Mouse (Mus musculus) kidney, embryonic 14.5 days (tissue): ENCODE measurements around the gene Spata22. TPM values are rescaled to one million over a fixed set of nuclear protein-coding genes. Genes with fewer than 3 reads are reported as not detected.
"Not testable (repeated sequence)": the region's sequence is repeated elsewhere in the genome, so short reads cannot be mapped to it uniquely, and the experiment has no call there.

ENCODE experiments used
- ATAC-seq: fragments of 200-750 bp; cut with Nextera tagmentation; 2 replicates; pipeline ENCODE4 v1.8.0; 2017; ENCODE audit warnings: moderate number of reproducible peaks, mild to moderate bottlenecking, moderate TSS enrichment, moderate library complexity; ENCODE audit not compliant: low FRiP score, low TSS enrichment
- H3K27ac ChIP-seq: fragments of 300-500 bp; sonication (generic); 2 replicates; pipeline ENCODE4 v1.5.1; 2014; ENCODE audit warnings: low read depth, mild to moderate bottlenecking, low read length, moderate library complexity, mixed read lengths
- H3K27me3 ChIP-seq: fragments of 300-500 bp; sonication (generic); 2 replicates; pipeline ENCODE4 v1.6.1; 2014; ENCODE audit warnings: mild to moderate bottlenecking, low read length; ENCODE audit not compliant: control insufficient read depth, insufficient read depth
- H3K36me3 ChIP-seq: fragments of 300-500 bp; sonication (generic); 2 replicates; pipeline ENCODE4 v1.6.1; 2014; ENCODE audit warnings: low read length, mixed read lengths; ENCODE audit not compliant: control insufficient read depth, insufficient read depth
- H3K4me1 ChIP-seq: fragments of 300-500 bp; sonication (generic); 2 replicates; pipeline ENCODE4 v1.6.1; 2014; ENCODE audit warnings: low read length, mixed read lengths; ENCODE audit not compliant: control insufficient read depth, insufficient read depth
- H3K4me2 ChIP-seq: fragments of 300-500 bp; sonication (generic); replicated peaks from 2 replicates; pipeline ENCODE4 v1.6.1; 2014; ENCODE audit warnings: low read depth, mild to moderate bottlenecking, low read length
- H3K4me3 ChIP-seq: fragments of 300-500 bp; sonication (generic); 2 replicates; pipeline ENCODE4 v1.5.1; 2014; ENCODE audit warnings: mild to moderate bottlenecking, low read length
- H3K9ac ChIP-seq: fragments of 300-500 bp; sonication (generic); 2 replicates; pipeline ENCODE4 v1.6.1; 2014; ENCODE audit warnings: low read depth, mild to moderate bottlenecking, low read length, moderate library complexity
- H3K9me3 ChIP-seq: fragments of 300-500 bp; sonication (generic); 2 replicates; pipeline ENCODE4 v1.6.1; 2016; ENCODE audit warnings: low read length; ENCODE audit not compliant: control insufficient read depth
- WGBS: fragments of 180-500 bp; shearing (Covaris S2); extraction: QIAGEN DNeasy Blood & Tissue Kit; methylation state at CpG from one replicate; pipeline ENCODE4 v1.1.7; 2014; 5-methylcytosine and 5-hydroxymethylcytosine counted together
- polyA plus RNA-seq: library from polyadenylated mRNA; unstranded; fragments of >200 nt; fragmentation: Nextera tagmentation; extraction: Ambion mirVana; gene quantifications from 2 replicates; pipeline ENCODE4 v1.2.1, GENCODE M21; 2014

Spata22 gene
- polyA plus RNA-seq, 1 experiment from 2014 or later = 0.16 TPM

- not testable (repeated sequence) for ATAC-seq, H3K27me3 ChIP-seq, H3K27ac ChIP-seq, H3K4me2 ChIP-seq, H3K9me3 ChIP-seq, H3K9ac ChIP-seq, H3K4me1 ChIP-seq, H3K4me3 ChIP-seq, H3K36me3 ChIP-seq
- 73% methylated on average over 2 of the region's 2 CpGs for WGBS
Measured at GRCm38 (mm10) chr11:73318581-73318980, 11.0 kb upstream of the Spata22 start.

GRCm38 (mm10) chr11:73321064-73321463, 8.5 kb upstream of the Spata22 start:
- 95% methylated on average over 13 of the region's 13 CpGs for WGBS
- H3K9ac ChIP-seq, ATAC-seq, H3K4me1 ChIP-seq, H3K27ac ChIP-seq, H3K36me3 ChIP-seq, H3K4me2 ChIP-seq, H3K4me3 ChIP-seq, H3K27me3 ChIP-seq, H3K9me3 ChIP-seq: not testable (repeated sequence)

GRCm38 (mm10) chr11:73323906-73324830, 5.4 kb upstream of the Spata22 start:
- Histone ChIP-seq H3K27ac (no peak overlapping the region), H3K36me3 (no peaks in the 10 kb centered on the region), H3K9me3 (no peaks in the 10 kb centered on the region), H3K9ac (no peak overlapping the region), H3K4me3 (no peak overlapping the region), H3K27me3 (no peaks in the 10 kb centered on the region), H3K4me2 (no peak overlapping the region), H3K4me1 (no peaks in the 10 kb centered on the region)
- ATAC-seq = no peak
- WGBS = 66% methylated on average over 9 of the region's 9 CpGs

- ATAC-seq = peak; percentile 60; the same call in 1 of the 2 replicates
- peak overlapping the region; percentile 30 for H3K4me2 ChIP-seq
- H3K27ac ChIP-seq = 0 out of 2 replicates have a peak overlapping the region, but pooled peaks have one; percentile 14
Measured at GRCm38 (mm10) chr11:73326485-73326886, 3.1 kb upstream of the Spata22 start.

GRCm38 (mm10) chr11:73327361-73327760, 2.2 kb upstream of the Spata22 start:
- Histone ChIP-seq H3K27ac (no peak overlapping the region), H3K36me3 (no peaks in the 10 kb centered on the region), H3K4me3 (no peak overlapping the region), H3K4me1 (no peaks in the 10 kb centered on the region), H3K4me2 (no peak overlapping the region), H3K9me3 (no peaks in the 10 kb centered on the region), H3K9ac (no peak overlapping the region), H3K27me3 (no peaks in the 10 kb centered on the region)
- ATAC-seq = no peak
- 66% methylated on average over 4 of the region's 4 CpGs for WGBS

More at GRCm38 (mm10) chr11:73326485-73326886, 3.1 kb upstream of the Spata22 start:
- WGBS = 13% methylated on average over 12 of the region's 12 CpGs
- Histone ChIP-seq H3K9ac (no peak overlapping the region), H3K36me3 (no peaks in the 10 kb centered on the region), H3K4me3 (no peak overlapping the region; the same call in 1 of the 2 replicates), H3K4me1 (no peaks in the 10 kb centered on the region), H3K27me3 (no peaks in the 10 kb centered on the region), H3K9me3 (no peaks in the 10 kb centered on the region)

- Histone ChIP-seq H3K27me3 (no peaks in the 10 kb centered on the region), H3K4me3 (no peak overlapping the region), H3K4me1 (no peaks in the 10 kb centered on the region), H3K9me3 (no peaks in the 10 kb centered on the region), H3K9ac (no peak overlapping the region), H3K36me3 (no peaks in the 10 kb centered on the region), H3K4me2 (no peak overlapping the region), H3K27ac (no peak overlapping the region)
- WGBS = 76% methylated on average over 2 of the region's 2 CpGs
- ATAC-seq = no peak
Measured at GRCm38 (mm10) chr11:73333357-73333756, 3.8 kb downstream of the Spata22 start.

- WGBS = 75% methylated on average over 4 of the region's 4 CpGs
- no peak for ATAC-seq
- no peak overlapping the region for H3K9ac ChIP-seq
Measured at GRCm38 (mm10) chr11:73336919-73337318, 7.4 kb downstream of the Spata22 start.

GRCm38 (mm10) chr11:73350483-73350882, 20.9 kb downstream of the Spata22 start, which contains the start of gene Olfr20:
TSS of gene Olfr20 (plus strand) at chr11:73350783.
- Histone ChIP-seq H3K4me1 (no peaks in the 10 kb centered on the region), H3K27me3 (no peaks in the 10 kb centered on the region), H3K36me3 (no peaks in the 10 kb centered on the region), H3K4me2 (no peak within 1 kb of the TSS), H3K9me3 (no peaks in the 10 kb centered on the region), H3K9ac (no peak within 1 kb of the TSS), H3K27ac (no peak within 1 kb of the TSS), H3K4me3 (no peak within 1 kb of the TSS)
- ATAC-seq = no peak
- WGBS = 50% methylated on average over 3 of the region's 3 CpGs

More at GRCm38 (mm10) chr11:73336919-73337318, 7.4 kb downstream of the Spata22 start:
- no peak overlapping the region for H3K4me3 ChIP-seq
- H3K36me3 ChIP-seq = no peaks in the 10 kb centered on the region
- H3K4me2 ChIP-seq = no peak overlapping the region
- H3K27me3 ChIP-seq = no peaks in the 10 kb centered on the region
- H3K9me3 ChIP-seq = no peaks in the 10 kb centered on the region
- no peak overlapping the region for H3K27ac ChIP-seq
- no peaks in the 10 kb centered on the region for H3K4me1 ChIP-seq

GRCm38 (mm10) chr11:73370946-73371345, 41.4 kb downstream of the Spata22 start, which contains the start of gene Olfr376:
TSS of gene Olfr376 (plus strand) at chr11:73371246.
- no peak within 1 kb of the TSS for H3K4me2 ChIP-seq
- no peaks in the 10 kb centered on the region for H3K36me3 ChIP-seq
- H3K9me3 ChIP-seq = no peaks in the 10 kb centered on the region
- WGBS = 87% methylated on average over 2 of the region's 2 CpGs
- no peaks in the 10 kb centered on the region for H3K27me3 ChIP-seq
- no peak for ATAC-seq
- no peak within 1 kb of the TSS for H3K27ac ChIP-seq
- no peak within 1 kb of the TSS for H3K9ac ChIP-seq
- no peaks in the 10 kb centered on the region for H3K4me1 ChIP-seq
- no peak within 1 kb of the TSS for H3K4me3 ChIP-seq
